15 mouse cellular contexts compared by ENCODE assay signal in the genomic region with DNA sequence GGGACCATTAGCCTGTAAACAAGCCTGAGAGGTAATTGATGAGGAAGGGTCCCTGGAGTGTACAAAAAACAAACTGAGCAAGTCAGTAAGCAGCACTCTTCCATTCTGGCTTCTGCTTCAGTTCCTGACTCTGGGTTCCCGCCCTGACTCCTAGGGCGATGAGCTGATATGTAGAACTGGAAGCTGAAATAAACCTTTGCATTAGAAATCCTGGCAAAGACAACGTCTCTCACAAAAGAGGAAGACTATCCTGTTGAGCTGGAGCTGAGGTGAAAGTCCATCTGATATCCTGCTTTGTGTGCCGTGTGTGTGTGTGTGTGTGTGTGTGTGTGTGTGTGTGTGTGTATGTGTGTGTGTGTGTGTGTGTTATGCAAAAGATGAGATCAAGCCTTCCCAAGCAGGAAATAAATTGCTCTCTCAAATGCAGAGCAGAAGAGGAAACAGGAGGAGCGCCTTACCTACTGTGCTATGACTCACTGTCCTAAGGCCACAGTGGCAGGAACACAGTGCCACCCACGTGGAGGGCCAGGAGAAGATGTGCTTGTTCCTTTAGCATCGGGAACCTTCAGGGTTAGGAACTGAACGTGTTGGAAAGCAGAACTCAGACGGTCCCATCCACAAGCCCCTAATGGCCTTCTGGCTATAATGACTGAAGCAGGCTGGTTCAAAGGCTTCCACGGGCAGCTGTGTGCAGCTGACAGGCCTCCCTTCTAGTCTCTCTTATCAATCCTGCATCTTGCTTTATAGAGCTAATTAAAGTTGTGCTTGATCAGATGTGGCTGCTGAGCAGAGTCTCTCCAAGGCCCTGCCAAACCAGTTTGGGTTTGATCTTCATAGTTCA. TPM values are rescaled to one million over a fixed set of nuclear protein-coding genes. Genes with fewer than 3 reads are reported as not detected.
DNase-seq lines count a peak whose midpoint lies in the region; ATAC-seq and TF ChIP-seq lines count a peak whose summit lies in the region.
"Had no signal": no experiment of that assay in that cellular context is flagged by ENCODE, and none has a peak within 500 bp of the region (broad histone marks: within the 10 kb centered on the region; RNA-seq: fewer than 3 reads in every experiment).

No protein-coding gene starts in this region.

- no peaks in the 10 kb centered on the region for H3K4me1 ChIP-seq in lung, postnatal 0 days (ENCODE audit: insufficient read depth, low read depth, low read length)
- H3K4me1 ChIP-seq: forebrain, embryonic 10.5 days; liver, embryonic 15.5 days had no signal

- TF ChIP-seq EP300 in lung, postnatal 0 days (IDR thresholded peaks at IDR 0.05): no peak

- no peaks in the 10 kb centered on the region for H3K9me3 ChIP-seq in lung, postnatal 0 days (ENCODE audit: low read length)
- H3K9me3 ChIP-seq: forebrain, embryonic 10.5 days; liver, embryonic 15.5 days had no signal

- WGBS in lung, postnatal 0 days: 46% methylated on average over 9 of the region's 10 CpGs

- H3K4me2 ChIP-seq in lung, postnatal 0 days (replicated peaks; ENCODE audit: low read depth, low read length): no peak overlapping the region
- H3K4me2 ChIP-seq: liver, embryonic 15.5 days had no signal

- H3K27ac ChIP-seq in lung, postnatal 0 days (ENCODE audit: low read length): peak overlapping the region; percentile 21; the same call in 1 of the 2 replicates
- H3K27ac ChIP-seq: forebrain, embryonic 10.5 days; liver, embryonic 15.5 days had no signal

- ATAC-seq in lung, postnatal 0 days: peak; percentile 71
- ATAC-seq: inflammation-experienced regulatory T-cells, adult 6 months had no signal

- TF ChIP-seq CTCF in lung, postnatal 0 days (IDR thresholded peaks at IDR 0.05): no peak

- H3K36me3 ChIP-seq in lung, postnatal 0 days (ENCODE audit: insufficient read depth, low read length): no peaks in the 10 kb centered on the region
- H3K36me3 ChIP-seq: forebrain, embryonic 10.5 days; liver, embryonic 15.5 days had no signal

- no peaks in the 10 kb centered on the region for H3K27me3 ChIP-seq in lung, postnatal 0 days (replicated peaks; ENCODE audit: insufficient read depth, low read length)
- H3K27me3 ChIP-seq: liver, embryonic 15.5 days had no signal

- H3K9ac ChIP-seq in lung, postnatal 0 days (replicated peaks; ENCODE audit: low read depth): no peak overlapping the region
- H3K9ac ChIP-seq: liver, embryonic 15.5 days had no signal

- peak; percentile 35 for DNase-seq in cerebellum, adult 11 months
- DNase-seq in cerebellum, postnatal 10 days: no peak
- DNase-seq in lung, postnatal 0 days (ENCODE audit: low spot score): peak; percentile 51
- no peak for DNase-seq in lung, postnatal 25 days (ENCODE audit: low spot score)
- peak; percentile 42 to 58 for DNase-seq in cerebellum, postnatal 36 days
- DNase-seq in testis, postnatal 14 days (ENCODE audit: low spot score): peak; percentile 46
- DNase-seq in layer of hippocampus, postnatal 10 days (ENCODE audit: low spot score in 2 of 2): no peak
- DNase-seq in MN1 (ENCODE audit: low spot score): no peak
- DNase-seq: B cell, adult 2 months; gastrocnemius, postnatal 25 days; heart, postnatal 10 days; midbrain, embryonic 14.5 days had no signal

- no peak overlapping the region for H3K4me3 ChIP-seq in lung, postnatal 0 days (ENCODE audit: low read depth, low read length)
- H3K4me3 ChIP-seq: forebrain, embryonic 10.5 days; liver, embryonic 15.5 days had no signal

RNA-seq across cellular contexts. Expression of a gene that starts 19.6 kb away (rescaled TPM):
- polyA plus RNA-seq in lung, postnatal 0 days (2015; fragmentation: Nextera tagmentation; extraction: Ambion mirVana): 46.1 and 47.5 TPM in 2 replicates
- total RNA-seq in layer of hippocampus, postnatal 10 days (2021): 10 to 100 TPM; 41.0 to 44.3 TPM

Comparison
In these comparisons a context has a peak if more than half of its experiments do, and no peak if none do; other contexts are left out.
1. DNase-seq: peak in cerebellum, adult 11 months (single experiment), lung, postnatal 0 days (single experiment), cerebellum, postnatal 36 days (2 of 2) and testis, postnatal 14 days (single experiment); none in cerebellum, postnatal 10 days (0 of 2), lung, postnatal 25 days (single experiment), layer of hippocampus, postnatal 10 days (0 of 2) and MN1 (single experiment).